Mouse (Mus musculus): ENCODE data around the gene Tmem19.

Gene Tmem19

DNA sequence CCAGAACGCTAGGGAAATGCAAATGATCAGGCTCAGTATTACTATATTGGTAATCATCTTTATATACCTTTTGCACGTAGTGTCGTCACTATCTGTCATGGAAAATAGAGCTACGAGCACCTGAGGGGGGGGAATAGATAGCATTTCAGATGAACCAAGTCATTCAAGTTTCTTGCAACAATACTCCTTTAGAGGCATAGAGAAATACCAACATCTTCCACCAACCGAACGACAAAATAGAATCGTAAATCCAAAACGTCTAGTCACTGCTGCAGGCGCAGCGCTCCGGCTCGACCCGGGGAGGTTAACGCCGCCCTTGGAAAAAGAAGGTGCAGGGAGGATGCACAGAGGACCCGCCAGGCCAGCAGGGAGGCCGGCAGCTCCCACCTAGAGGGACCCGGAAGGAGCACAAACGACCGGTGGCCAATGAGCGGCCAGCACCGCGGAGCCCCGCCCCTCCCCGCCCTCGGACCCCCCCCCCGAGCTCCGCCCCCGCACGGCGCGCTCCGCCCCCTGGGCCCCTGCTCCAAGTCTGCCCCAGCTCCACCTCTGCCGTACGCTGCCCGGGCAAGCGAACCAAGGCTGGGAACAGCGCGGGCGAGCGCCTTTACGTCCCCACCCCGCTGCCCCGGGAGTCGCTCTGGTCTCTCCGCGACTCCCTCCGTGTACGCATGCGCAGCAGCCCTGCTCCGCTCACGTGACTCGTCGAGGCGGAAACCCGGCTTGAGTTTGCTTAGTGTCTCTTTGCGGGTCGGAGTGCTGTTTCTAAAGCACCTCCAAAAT is at the start of gene Tmem19:
Gene Tmem19 (minus strand): TSS at position 662 of the 783 bp plus-strand sequence.
- in situ Hi-C loops (cut with MboI; ENCODE audit: low pct_unique_long_range_greater_than_20kb in 1 of 2, low sequenced_read_pairs in 2 of 2, unreplicated experiment in 1 of 2), result no loop called here

DNA sequence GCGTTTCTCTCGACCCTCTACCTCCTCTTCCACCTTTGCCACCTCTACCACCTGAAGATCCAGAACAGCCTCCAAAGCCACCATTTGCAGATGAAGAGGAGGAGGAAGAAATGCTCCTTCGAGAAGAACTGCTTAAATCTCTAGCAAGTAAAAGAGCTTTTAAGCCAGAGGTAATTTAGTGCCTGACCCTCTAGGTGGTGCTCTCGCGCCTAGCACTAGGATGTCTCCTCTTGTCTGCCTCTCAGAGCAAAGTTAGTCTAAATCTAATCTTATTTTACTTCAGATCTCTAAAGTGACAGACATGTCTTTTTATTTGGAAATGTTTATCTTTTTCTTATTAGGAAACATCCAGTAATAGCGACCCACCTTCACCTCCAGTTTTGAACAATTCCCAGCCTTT is 44.1 kb upstream of the Tmem19 start:
- in situ Hi-C loops (cut with MboI; ENCODE audit: low pct_unique_long_range_greater_than_20kb in 1 of 2, low sequenced_read_pairs in 2 of 2, unreplicated experiment in 1 of 2), result no loop called here

DNA sequence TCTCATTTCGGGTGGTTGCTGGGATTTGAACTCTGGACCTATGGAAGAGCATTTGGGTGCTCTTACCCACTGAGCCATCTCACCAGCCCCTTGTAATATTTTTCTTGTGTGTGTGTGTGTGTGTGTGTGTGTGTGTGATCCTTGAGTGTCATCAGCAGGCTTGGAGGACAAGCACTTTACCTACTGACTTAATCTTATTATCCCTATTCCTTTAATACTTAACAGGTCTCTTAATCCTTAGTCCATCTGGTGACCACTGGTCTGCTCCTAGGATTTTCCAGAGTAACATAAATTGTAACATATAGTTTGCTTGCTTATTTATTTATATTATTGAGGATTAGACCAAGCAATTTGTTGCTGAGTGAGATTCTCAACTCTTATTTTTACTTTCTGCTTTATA is 29.6 kb upstream of the Tmem19 start:
- in situ Hi-C loops (cut with MboI; ENCODE audit: low pct_unique_long_range_greater_than_20kb in 1 of 2, low sequenced_read_pairs in 2 of 2, unreplicated experiment in 1 of 2), result no loop called here

DNA sequence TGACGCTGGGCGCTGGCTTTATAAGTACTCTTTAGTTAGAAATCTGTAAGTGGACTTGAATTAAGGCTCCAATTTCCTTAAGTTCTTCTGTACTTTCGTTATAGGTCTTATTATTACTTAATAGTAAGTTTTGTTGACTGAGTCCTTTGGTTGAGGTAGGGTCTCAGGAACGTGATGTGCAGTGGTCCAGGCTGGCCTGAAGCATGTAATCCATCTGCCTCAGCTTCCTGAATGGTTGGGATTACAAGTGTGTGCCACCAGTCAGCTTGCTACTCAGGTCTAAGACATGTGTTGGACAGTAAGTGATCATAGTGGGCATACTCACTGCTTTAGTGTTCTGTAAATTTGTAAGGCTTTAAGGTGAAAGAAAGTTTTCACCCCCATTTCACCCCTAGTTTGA is 28.8 kb upstream of the Tmem19 start:
- in situ Hi-C loops (cut with MboI; ENCODE audit: low pct_unique_long_range_greater_than_20kb in 1 of 2, low sequenced_read_pairs in 2 of 2, unreplicated experiment in 1 of 2), result no loop called here

DNA sequence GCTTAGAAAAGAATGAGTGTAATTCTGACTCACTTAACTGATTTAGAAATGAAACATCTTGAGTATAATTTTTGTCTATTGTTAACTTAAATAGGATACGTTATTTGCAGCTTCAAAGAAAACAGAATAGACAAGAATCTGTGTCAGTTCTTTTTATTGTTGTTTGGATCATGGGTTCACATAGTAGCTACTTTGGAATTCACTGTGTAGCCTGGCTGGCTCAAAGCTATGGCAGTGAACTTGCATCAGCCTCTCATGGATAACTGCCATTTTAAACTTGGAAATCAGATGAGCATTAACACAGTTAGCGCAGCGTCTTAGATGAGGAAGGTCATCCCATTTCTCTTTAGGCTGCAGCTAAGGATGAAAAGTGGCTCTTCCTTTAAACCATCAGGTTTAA is 25.6 kb upstream of the Tmem19 start:
- in situ Hi-C loops (cut with MboI; ENCODE audit: low pct_unique_long_range_greater_than_20kb in 1 of 2, low sequenced_read_pairs in 2 of 2, unreplicated experiment in 1 of 2), result no loop called here

DNA sequence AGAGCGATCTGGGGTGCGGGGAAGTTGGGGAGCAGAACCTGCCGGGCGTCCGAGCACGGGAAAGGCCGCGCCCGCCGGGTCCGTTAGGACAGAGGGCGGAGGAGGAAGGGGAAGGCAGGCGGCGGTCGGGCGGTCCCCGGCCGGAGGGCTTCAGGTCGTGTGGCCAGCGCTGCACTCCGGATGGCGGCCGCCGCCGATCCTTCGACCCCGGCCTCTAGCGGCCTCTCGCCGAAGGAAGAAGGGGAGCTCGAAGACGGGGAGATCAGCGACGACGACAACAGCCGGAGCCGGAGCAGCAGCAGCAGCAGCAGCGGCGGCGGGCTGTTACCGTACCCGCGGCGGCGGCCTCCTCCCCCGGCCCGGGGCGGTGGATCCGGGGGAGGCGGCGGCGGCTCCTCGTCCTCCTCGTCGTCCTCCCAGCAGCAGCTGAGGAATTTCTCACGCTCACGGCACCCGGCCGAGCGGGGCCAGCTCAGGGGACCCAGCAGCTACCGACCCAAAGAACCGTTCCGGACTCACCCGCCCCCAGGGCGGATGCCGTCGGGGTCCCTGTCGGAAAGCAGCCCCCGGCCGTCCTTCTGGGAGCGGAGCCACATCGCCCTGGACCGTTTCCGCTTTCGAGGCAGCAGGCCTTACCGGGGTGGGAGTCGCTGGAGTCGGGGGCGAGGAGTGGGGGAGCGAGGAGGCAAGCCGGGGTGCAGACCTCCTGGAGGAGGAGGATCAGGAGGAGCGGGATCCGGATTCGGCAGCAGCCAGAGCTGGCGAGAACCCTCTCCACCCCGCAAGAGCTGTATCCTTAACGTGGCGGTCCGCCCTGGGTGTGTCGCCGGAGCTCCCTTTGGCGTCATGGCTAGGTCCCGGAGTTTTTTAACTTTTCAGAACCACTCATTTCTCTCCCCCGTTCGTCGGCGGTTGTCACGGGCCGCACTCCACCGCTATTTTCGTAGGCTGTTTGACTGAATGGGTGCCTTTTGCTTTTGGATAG is 23.0 kb upstream of the Tmem19 start:
- in situ Hi-C loops (cut with MboI; ENCODE audit: low pct_unique_long_range_greater_than_20kb in 1 of 2, low sequenced_read_pairs in 2 of 2, unreplicated experiment in 1 of 2), result no loop called here

DNA sequence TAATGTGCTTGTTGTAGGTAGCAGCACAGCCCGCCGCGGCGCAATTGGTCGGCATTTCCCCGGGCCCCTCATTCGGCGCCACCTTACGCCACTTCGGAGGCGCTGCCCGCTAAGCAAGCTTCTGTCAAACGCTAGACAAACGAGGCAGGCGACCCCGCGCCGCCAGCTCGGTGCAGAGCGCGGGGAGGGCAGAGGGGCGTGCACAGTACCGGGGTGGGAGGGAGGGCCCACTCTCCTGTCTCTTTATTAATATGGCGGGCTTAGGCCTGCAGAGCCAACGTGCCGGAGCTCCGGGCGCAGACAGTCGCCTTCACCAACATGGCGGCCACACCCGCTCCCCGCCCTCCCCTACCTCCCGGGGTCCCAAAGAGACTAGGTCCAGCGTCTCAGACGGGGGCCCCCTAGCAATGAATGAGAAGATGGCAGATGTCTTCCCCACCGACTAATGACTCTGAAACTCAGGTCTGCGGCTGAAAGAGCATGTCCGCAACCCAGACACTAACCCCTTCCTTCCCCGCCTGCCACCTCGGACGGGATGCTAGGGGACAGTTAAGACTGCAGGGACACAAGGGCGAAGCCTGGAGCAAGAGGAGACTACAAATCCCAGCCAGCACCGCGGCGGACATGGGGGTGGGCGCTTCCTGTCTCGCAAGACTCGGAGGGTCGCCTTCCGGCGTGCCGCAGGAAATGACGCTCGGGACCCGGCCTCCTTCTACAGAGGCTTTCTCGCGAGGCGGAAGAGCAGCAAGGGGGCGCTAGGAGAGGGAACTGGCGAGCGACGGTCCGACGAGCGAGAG is 22.1 kb upstream of the Tmem19 start, which contains the start of the genes Thap2 and Zfc3h1:
Gene Thap2 (minus strand): TSS at position 223 of the 797 bp plus-strand sequence.
Gene Zfc3h1 (plus strand): TSS at position 739 of the 797 bp plus-strand sequence.
- in situ Hi-C loops (cut with MboI; ENCODE audit: low pct_unique_long_range_greater_than_20kb in 1 of 2, low sequenced_read_pairs in 2 of 2, unreplicated experiment in 1 of 2), result no loop called here

DNA sequence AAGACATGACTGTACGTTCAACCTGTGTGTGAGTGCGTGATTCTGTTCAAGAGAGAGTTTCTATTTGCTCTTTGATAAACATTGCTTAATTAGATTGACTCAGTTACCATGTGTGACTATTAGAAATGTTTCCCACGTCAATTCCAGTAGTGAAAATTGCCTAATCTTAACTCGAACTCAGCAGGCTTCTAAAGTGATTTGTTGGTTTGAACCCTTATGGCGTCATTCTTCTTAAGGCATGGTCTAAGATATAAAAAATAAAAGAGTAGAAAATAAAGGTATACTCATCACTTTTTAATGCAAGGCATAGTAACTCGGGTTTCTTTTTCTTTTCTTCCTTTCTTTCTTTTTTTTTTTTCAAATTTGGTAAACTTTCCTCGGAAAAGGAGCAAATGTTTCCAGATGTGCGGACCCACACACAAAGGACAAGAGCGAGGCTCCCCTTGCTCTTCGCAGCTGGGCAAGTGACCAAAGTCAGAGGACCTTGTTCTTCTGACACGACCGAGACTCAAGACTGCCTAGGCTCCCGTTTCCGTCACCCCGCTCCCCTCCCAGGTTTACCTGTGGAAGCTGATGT is 21.4 kb upstream of the Tmem19 start:
- in situ Hi-C loops (cut with MboI; ENCODE audit: low pct_unique_long_range_greater_than_20kb in 1 of 2, low sequenced_read_pairs in 2 of 2, unreplicated experiment in 1 of 2), result no loop called here

DNA sequence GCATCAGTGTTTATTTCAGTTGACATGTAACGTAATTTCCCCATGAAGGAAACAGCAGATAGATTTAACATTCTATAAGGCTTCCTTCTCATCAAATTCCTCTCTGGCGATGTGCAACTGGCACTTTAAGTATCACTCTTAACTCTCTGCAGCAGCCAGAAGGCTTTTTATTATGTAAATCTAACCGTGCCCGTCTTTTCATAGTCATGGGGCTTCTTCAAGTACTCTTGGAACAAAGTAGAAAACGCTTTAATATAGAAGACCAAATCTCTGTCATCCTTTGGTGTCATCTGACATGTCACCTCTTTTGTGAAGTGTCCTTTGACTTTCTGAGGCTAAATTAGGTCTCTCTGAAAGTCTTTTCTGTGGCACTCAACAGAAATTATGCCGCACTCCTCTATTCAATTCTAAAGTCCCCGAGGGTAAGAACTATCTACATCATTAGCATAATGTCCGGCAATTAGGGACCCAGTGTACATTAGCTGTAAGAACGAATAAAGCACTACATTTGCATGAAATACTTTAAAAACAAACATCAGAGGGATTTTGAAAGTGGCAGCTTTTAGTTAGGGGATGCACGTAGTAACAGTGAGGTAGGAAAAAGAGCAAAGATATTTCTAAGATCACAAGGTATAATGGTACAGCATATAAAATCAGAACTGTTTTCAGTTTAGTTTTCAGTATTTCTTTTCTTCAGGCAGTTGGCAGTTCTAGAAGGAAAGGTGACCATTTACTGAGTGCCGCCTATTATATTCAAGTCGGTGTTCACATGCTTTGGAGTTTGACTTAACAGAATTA is 20.7 kb upstream of the Tmem19 start:
- in situ Hi-C loops (cut with MboI; ENCODE audit: low pct_unique_long_range_greater_than_20kb in 1 of 2, low sequenced_read_pairs in 2 of 2, unreplicated experiment in 1 of 2), result no loop called here

DNA sequence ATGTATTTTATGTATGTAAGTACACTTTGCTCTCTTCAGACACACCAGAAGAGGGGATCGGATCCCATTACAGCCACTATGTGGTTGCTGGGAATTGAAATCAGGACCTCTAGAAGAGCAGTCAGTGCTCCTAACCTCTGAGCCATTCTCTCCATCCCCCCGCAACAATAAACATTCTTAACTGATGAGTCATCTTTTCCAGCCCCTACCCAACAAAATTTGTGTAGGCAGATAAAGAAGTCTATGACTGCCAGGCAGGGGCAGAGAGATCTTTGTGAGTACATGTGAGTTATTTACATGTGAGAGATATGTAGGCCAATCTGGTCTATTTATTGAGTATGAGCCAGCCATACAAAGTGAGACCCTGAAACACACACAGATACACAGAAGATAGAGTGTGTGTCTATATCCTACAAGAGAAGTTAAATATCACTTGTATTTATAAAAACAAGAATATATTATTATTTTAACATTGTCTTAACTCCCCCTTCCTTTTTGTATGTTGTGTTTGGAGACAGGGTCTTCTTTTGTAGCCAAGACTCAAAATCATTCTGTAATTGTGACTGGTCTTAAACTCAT is 19.3 kb upstream of the Tmem19 start:
- in situ Hi-C loops (cut with MboI; ENCODE audit: low pct_unique_long_range_greater_than_20kb in 1 of 2, low sequenced_read_pairs in 2 of 2, unreplicated experiment in 1 of 2), result no loop called here

DNA sequence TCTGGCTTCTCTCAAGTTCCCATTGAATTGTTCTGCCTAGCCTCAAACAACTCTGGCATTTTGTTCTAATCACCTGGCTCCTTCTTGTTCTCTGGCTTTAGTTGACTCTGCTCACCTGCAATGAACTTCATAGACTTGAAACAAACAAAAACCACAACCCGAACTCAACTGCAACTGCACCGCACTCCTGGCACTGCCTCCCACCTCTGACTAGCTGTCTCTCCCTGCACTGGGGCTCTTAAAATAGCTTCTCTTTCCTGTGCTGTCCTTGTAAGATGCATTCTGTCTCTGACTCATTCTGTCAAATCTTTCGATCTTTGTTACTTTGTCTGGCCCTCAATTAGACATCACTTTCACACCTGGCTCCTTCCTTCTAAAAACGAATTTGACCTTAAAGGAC is 850 bp upstream of the Tmem19 start:
- in situ Hi-C loops (cut with MboI; ENCODE audit: low pct_unique_long_range_greater_than_20kb in 1 of 2, low sequenced_read_pairs in 2 of 2, unreplicated experiment in 1 of 2), result no loop called here

DNA sequence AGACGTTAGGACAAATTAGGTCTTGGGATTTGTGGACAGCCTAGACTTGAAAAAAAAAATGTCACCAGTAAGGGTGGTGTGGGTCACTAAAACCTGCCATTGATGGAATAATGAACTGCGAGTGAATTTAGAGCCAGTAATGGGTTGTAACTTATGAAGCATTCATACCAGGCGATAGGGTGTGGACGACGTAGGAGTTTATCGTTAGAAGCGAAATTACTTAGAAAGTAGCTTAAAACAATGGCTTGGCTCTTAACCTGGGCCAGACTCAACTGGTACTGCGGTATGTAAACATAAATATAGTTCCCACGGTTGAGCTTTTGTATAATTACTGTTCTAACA is 293 bp upstream of the Tmem19 start:
- in situ Hi-C loops (cut with MboI; ENCODE audit: low pct_unique_long_range_greater_than_20kb in 1 of 2, low sequenced_read_pairs in 2 of 2, unreplicated experiment in 1 of 2), result no loop called here

DNA sequence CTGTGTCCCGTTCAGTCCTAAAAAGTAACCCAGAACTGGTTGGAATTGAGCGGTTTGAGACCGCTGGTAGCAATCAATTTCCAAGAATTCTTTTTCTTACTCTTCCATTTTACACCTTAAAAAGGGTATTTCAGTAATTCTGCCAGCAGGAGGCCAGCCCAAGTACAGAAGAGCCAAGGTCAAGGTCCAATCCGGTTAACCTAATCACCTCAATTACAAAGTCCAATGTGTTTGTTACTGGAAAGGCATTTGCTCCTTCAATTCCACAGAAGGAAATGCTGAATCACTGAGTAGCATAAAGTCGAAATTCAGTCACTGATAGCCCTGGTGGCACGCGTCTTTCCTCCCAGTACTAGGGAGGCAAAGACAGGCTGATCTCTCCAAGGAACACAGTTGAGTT is 3.2 kb downstream of the Tmem19 start:
- in situ Hi-C loops (cut with MboI; ENCODE audit: low pct_unique_long_range_greater_than_20kb in 1 of 2, low sequenced_read_pairs in 2 of 2, unreplicated experiment in 1 of 2), result no loop called here

DNA sequence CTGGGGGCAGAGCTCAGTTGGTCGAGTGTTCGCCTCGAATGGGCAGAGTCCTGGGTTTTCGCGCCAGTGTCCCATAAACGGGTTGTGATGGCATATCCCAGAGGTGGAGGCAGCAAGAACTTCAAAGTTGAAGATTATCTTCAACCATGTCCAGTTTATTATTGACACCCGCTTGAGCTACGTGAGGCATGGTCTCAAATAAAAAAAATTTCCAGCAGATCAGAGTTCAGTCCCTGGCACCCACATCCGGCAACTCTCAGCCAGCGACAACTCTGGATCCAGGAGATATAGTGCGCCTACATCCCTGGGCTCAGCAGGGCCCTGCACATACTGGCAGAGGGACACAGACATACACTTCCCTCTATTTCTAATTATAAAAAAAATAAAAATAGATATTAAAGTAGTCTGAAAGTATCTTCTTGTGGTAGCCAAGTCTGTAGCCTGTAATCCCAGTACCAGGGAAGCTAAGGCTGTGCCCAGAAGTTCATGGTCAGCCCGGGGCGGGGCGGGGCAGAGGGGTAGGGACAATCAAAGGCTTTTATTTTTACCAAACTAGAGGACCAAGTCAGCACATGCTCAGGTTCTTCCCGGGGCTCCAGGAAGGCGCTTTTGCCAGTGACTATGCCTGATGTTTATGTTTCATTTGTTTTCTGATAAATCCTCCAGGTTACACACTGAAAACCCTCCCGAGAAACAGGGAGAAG is 3.9 kb downstream of the Tmem19 start:
- in situ Hi-C loops (cut with MboI; ENCODE audit: low pct_unique_long_range_greater_than_20kb in 1 of 2, low sequenced_read_pairs in 2 of 2, unreplicated experiment in 1 of 2), result no loop called here

DNA sequence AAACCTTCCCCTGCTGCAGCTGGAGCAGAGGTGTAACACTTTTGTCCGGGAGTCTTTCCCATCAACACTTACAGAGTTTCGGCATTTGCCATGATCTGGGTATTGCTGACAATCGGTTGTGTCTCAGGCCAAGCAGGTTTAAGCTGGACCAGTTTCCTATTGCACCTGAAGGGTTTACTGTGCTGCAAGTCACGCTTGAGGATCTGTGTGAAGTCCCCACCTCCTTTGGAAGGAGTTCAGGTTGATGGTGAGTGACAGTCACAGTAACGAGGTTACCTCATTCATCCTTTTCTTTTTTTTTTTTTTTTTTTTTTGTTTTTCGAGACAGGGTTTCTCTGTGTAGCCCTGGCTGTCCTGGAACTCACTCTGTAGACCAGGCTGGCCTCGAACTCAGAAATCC is 6.2 kb downstream of the Tmem19 start:
- in situ Hi-C loops (cut with MboI; ENCODE audit: low pct_unique_long_range_greater_than_20kb in 1 of 2, low sequenced_read_pairs in 2 of 2, unreplicated experiment in 1 of 2), result no loop called here

DNA sequence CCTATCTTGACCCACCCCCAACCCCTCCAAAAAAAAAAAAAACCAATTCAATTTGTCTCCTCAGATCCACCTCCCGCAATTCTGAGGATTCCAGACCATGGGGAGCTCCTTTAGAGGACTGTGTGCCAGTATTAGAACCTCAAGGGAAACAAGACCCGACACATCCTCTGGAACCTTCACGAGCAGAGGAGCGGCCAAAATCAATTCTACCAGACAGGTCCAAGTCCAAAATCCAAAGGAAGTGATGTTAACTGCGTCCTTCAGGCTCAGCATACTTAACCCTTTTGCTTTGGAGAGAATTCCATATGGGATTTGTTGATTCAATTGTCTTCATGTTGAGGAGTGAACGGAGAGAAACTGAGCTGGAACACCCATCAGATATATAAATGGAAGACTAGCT is 7.3 kb downstream of the Tmem19 start:
- in situ Hi-C loops (cut with MboI; ENCODE audit: low pct_unique_long_range_greater_than_20kb in 1 of 2, low sequenced_read_pairs in 2 of 2, unreplicated experiment in 1 of 2), result no loop called here

DNA sequence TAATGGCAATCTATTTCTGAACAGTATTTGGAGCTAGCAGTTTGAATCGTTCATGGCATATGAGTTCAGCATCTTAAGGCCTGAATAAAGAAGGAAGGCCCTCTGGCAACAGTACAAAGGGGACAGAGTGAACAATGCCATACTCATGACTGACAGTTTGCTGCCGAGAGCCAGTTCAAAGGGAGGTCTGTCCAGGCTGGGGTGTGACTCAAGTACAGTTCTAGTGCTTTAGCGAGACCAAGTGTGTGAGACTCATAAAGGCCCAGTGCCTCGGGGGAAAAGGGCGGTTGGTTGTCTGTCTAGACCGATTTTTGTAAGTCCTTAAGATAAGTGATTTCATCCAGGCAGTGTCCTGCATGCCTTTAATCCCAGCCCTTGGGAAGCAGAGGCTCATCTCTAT is 7.7 kb downstream of the Tmem19 start:
- in situ Hi-C loops (cut with MboI; ENCODE audit: low pct_unique_long_range_greater_than_20kb in 1 of 2, low sequenced_read_pairs in 2 of 2, unreplicated experiment in 1 of 2), result no loop called here

Data from mouse embryonic stem cell (cell line).